Mouse (Mus musculus) adrenal gland, postnatal 4 days (tissue): ENCODE measurements around the gene Gm20388. TPM values are rescaled to one million over a fixed set of nuclear protein-coding genes. Genes with fewer than 3 reads are reported as not detected.

Source experiments
- DNase-seq, 2 experiments: peaks; one replicate each; pipeline ENCODE4 v3.0.0; 2021 to 2022; ENCODE audit warnings: low spot score in 2 of 2, mixed read lengths in 2 of 2
- total RNA-seq, 2 experiments: library from RNA; stranded (reverse); gene quantifications; 2 replicates each; pipeline ENCODE4 v1.2.3; 2021

The Gm20388 gene
- total RNA-seq, 2 experiments from 2014 or later, result 8.8 TPM; not detected in 1

- DNase-seq, result no peak
Observed at GRCm38 (mm10) chr8:123734486-123734885, 3823.8 kb downstream of the Gm20388 start.

GRCm38 (mm10) chr8:123736974-123737373, 3826.3 kb downstream of the Gm20388 start:
- no peak for DNase-seq

GRCm38 (mm10) chr8:123740263-123740662, 3829.6 kb downstream of the Gm20388 start:
- DNase-seq, result no peak

- DNase-seq, result no peak
Observed at GRCm38 (mm10) chr8:123741232-123741631, 3830.6 kb downstream of the Gm20388 start.

GRCm38 (mm10) chr8:123746488-123746887, 3835.8 kb downstream of the Gm20388 start:
- no peak for DNase-seq

GRCm38 (mm10) chr8:123747772-123748171, 3837.1 kb downstream of the Gm20388 start:
- DNase-seq, result no peak

- no peak for DNase-seq
Observed at GRCm38 (mm10) chr8:123750171-123750693, 3839.6 kb downstream of the Gm20388 start.

- DNase-seq, result no peak
Observed at GRCm38 (mm10) chr8:123752773-123753468, 3842.3 kb downstream of the Gm20388 start.

GRCm38 (mm10) chr8:123753604-123754375, 3843.1 kb downstream of the Gm20388 start:
- DNase-seq, result no peak

- DNase-seq, result no peak
Observed at GRCm38 (mm10) chr8:123754538-123755431, 3844.1 kb downstream of the Gm20388 start.

GRCm38 (mm10) chr8:123756901-123757300, 3846.3 kb downstream of the Gm20388 start:
- DNase-seq, result no peak

GRCm38 (mm10) chr8:123758935-123759334, 3848.3 kb downstream of the Gm20388 start:
- no peak for DNase-seq

GRCm38 (mm10) chr8:123759933-123760332, 3849.3 kb downstream of the Gm20388 start:
- DNase-seq, result no peak

GRCm38 (mm10) chr8:123760579-123760978, 3849.9 kb downstream of the Gm20388 start:
- DNase-seq, result no peak

GRCm38 (mm10) chr8:123761266-123761882, 3850.7 kb downstream of the Gm20388 start:
- no peak for DNase-seq

GRCm38 (mm10) chr8:123761883-123762270, 3851.2 kb downstream of the Gm20388 start:
- DNase-seq, result no peak

- no peak for DNase-seq
Observed at GRCm38 (mm10) chr8:123763355-123763754, 3852.7 kb downstream of the Gm20388 start.

- no peak for DNase-seq
Observed at GRCm38 (mm10) chr8:123764671-123765070, 3854.0 kb downstream of the Gm20388 start.

GRCm38 (mm10) chr8:123766516-123766915, 3855.9 kb downstream of the Gm20388 start:
- no peak for DNase-seq

- DNase-seq, result no peak
Observed at GRCm38 (mm10) chr8:123767874-123768273, 3857.2 kb downstream of the Gm20388 start.
